8 mouse cellular contexts compared by ENCODE assay signal in the genomic region with DNA sequence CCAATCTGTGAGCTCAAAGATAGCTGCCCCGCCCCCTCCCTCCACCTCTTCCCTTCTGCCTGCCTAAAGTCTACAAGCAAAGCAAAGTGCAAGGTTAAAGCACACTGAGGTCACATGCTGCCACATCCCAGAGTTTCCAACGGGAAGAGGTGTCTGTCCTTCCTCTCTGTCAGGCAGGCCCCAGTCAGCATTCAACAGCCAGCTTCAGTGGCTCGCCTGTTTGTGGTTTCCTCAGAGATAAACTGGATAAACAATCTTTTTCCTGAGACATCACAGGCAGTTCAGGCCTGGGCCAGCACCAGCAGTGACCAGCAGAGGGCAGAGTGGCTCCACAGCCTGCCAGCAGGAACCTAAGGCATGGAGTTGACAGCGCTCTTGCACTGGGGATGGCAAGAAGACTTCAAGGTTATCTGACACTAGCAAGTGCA. TPM values are rescaled to one million over a fixed set of nuclear protein-coding genes. Genes with fewer than 3 reads are reported as not detected.
DNase-seq lines count a peak whose midpoint lies in the region; ATAC-seq and TF ChIP-seq lines count a peak whose summit lies in the region.

No protein-coding gene starts in this region.

- H3K79me2 ChIP-seq in CH12.LX (replicated peaks; ENCODE audit: control insufficient read depth, extremely low read depth, insufficient read depth, poor library complexity, severe bottlenecking), result peaks cover 4% of the 10 kb centered on the region; the same call in 1 of the 2 replicates

- TF ChIP-seq CTCF in CH12.LX (conservative IDR thresholded peaks at IDR 0.05 in 1 of 2, IDR thresholded peaks at IDR 0.05 in 1 of 2; ENCODE audit: low read depth in 2 of 2, low read length in 2 of 2), result peak; percentile 76 to 93
- TF ChIP-seq CTCF in testis, adult 2 months (IDR thresholded peaks at IDR 0.05; ENCODE audit: control insufficient read depth, insufficient read depth, insufficient replicate concordance, low read depth, low read length), result peak; percentile 89; the same call in 1 of the 2 replicates

- dilution Hi-C loops in CH12.LX (cut with MboI; ENCODE audit: extremely low pct_ligation_motif_present, extremely low pct_unique_long_range_greater_than_20kb, low sequenced_read_pairs), result no loop called here

- in situ Hi-C loops in CH12.LX (cut with MboI; ENCODE audit: low pct_ligation_motif_present, low pct_unique_long_range_greater_than_20kb, low sequenced_read_pairs), result no loop called here

- peak; percentile 81 for TF ChIP-seq RAD21 in CH12.LX (IDR thresholded peaks at IDR 0.05; ENCODE audit: low read depth, low read length)

- peaks cover 13% of the 10 kb centered on the region for H3K9me3 ChIP-seq in CH12.LX (replicated peaks; ENCODE audit: low read length)
- no peaks in the 10 kb centered on the region for H3K9me3 ChIP-seq in forebrain, embryonic 14.5 days (replicated peaks; ENCODE audit: control insufficient read depth, low read length)
- H3K9me3 ChIP-seq in liver, embryonic 16.5 days (replicated peaks; ENCODE audit: control insufficient read depth, low read length), result no peaks in the 10 kb centered on the region
- H3K9me3 ChIP-seq in neural tube, embryonic 13.5 days, result no peaks in the 10 kb centered on the region

- intact Hi-C loops in heart, postnatal 10 days (cut with DNase I), result loop anchor here (1.0 to 5.0 kb wide), 4 partner anchors 20 to 125 kb away; a partner anchor contains a TSS

- TF ChIP-seq POLR2A in CH12.LX (IDR thresholded peaks at IDR 0.05; ENCODE audit: low read depth, low read length), result no peak
- no peak for TF ChIP-seq POLR2A in testis, adult 2 months (IDR thresholded peaks at IDR 0.05; ENCODE audit: control insufficient read depth, low read depth, low read length)

- no peaks in the 10 kb centered on the region for H3K27me3 ChIP-seq in CH12.LX (replicated peaks)
- no peaks in the 10 kb centered on the region for H3K27me3 ChIP-seq in forebrain, embryonic 14.5 days (replicated peaks; ENCODE audit: control insufficient read depth, insufficient read depth, low read length)
- no peaks in the 10 kb centered on the region for H3K27me3 ChIP-seq in liver, embryonic 16.5 days (ENCODE audit: control insufficient read depth, insufficient read depth, low read depth, low read length)
- H3K27me3 ChIP-seq in neural tube, embryonic 13.5 days, result no peaks in the 10 kb centered on the region
- no peaks in the 10 kb centered on the region for H3K27me3 ChIP-seq in testis, adult 2 months (ENCODE audit: control insufficient read depth, insufficient read depth, low read length)

- no peak overlapping the region for H3K27ac ChIP-seq in CH12.LX (ENCODE audit: insufficient read depth, low read depth)
- H3K27ac ChIP-seq in forebrain, embryonic 14.5 days (ENCODE audit: low read depth, low read length), result no peak overlapping the region
- H3K27ac ChIP-seq in liver, embryonic 16.5 days (ENCODE audit: low read length), result peak overlapping the region; percentile 29
- H3K27ac ChIP-seq in neural tube, embryonic 13.5 days (replicated peaks), result no peak overlapping the region
- no peak overlapping the region for H3K27ac ChIP-seq in testis, adult 2 months (ENCODE audit: control insufficient read depth, insufficient read depth, low read depth, low read length)

- peak; percentile 86 for ATAC-seq in forebrain, embryonic 14.5 days
- ATAC-seq in liver, embryonic 16.5 days (ENCODE audit: low read depth), result peak; percentile 86
- peak; percentile 72; the same call in 1 of the 2 replicates for ATAC-seq in neural tube, embryonic 13.5 days (ENCODE audit: low read depth)

- no peak overlapping the region for H3K9ac ChIP-seq in CH12.LX (ENCODE audit: insufficient read depth, low read depth)
- no peak overlapping the region for H3K9ac ChIP-seq in forebrain, embryonic 14.5 days (ENCODE audit: low read length)
- H3K9ac ChIP-seq in liver, embryonic 16.5 days (ENCODE audit: low read depth, low read length), result no peak overlapping the region
- no peak overlapping the region for H3K9ac ChIP-seq in neural tube, embryonic 13.5 days

- no peak overlapping the region for H3K4me2 ChIP-seq in CH12.LX (ENCODE audit: insufficient read depth, low read depth, poor library complexity, severe bottlenecking)
- H3K4me2 ChIP-seq in forebrain, embryonic 14.5 days (ENCODE audit: low read length), result no peak overlapping the region
- H3K4me2 ChIP-seq in liver, embryonic 16.5 days (ENCODE audit: low read depth, low read length), result 0 out of 2 replicates have a peak overlapping the region, but pooled peaks have one; percentile 27
- H3K4me2 ChIP-seq in neural tube, embryonic 13.5 days, result no peak overlapping the region

- H3K36me3 ChIP-seq in CH12.LX (replicated peaks in 1 of 2; ENCODE audit: control insufficient read depth in 1 of 2, insufficient read depth in 1 of 2, low read length in 1 of 2), result peaks cover 40 to 84% of the 10 kb centered on the region in 2 experiments
- H3K36me3 ChIP-seq in forebrain, embryonic 14.5 days (ENCODE audit: control insufficient read depth, insufficient read depth, low read length), result no peaks in the 10 kb centered on the region; the same call in 1 of the 2 replicates
- H3K36me3 ChIP-seq in liver, embryonic 16.5 days (ENCODE audit: control insufficient read depth, insufficient read depth), result no peaks in the 10 kb centered on the region
- H3K36me3 ChIP-seq in neural tube, embryonic 13.5 days, result peaks cover 3% of the 10 kb centered on the region; the same call in 1 of the 2 replicates
- H3K36me3 ChIP-seq in testis, adult 2 months (ENCODE audit: control insufficient read depth, insufficient read depth, low read length), result no peaks in the 10 kb centered on the region

- 31% methylated on average over 4 of the region's 4 CpGs for WGBS in forebrain, embryonic 14.5 days
- 6% methylated on average over 4 of the region's 4 CpGs for WGBS in liver, embryonic 16.5 days (ENCODE audit: insufficient replicate concordance)
- 33% methylated on average over 4 of the region's 4 CpGs for WGBS in neural tube, embryonic 13.5 days

- TF ChIP-seq EP300 in CH12.LX (IDR thresholded peaks at IDR 0.05; ENCODE audit: low read length), result no peak

- DNase-seq in CH12.LX (ENCODE audit: extremely low read depth), result peak; percentile 70
- peak; percentile 80 for DNase-seq in c-Kit-positive CD71-positive TER-119-negative erythroid progenitor cells, embryonic 14.5 days (ENCODE audit: low read depth)
- DNase-seq in forebrain, embryonic 14.5 days (ENCODE audit: low spot score), result peak; percentile 80
- DNase-seq in heart, postnatal 10 days, result peak; percentile 90 to 91
- DNase-seq in kidney, postnatal 4 days, result peak; percentile 92 to 93

- H3K4me3 ChIP-seq in CH12.LX (replicated peaks in 1 of 3; ENCODE audit: low read depth in 2 of 3, low read length in 2 of 3, poor library complexity in 1 of 3), result no peak overlapping the region
- no peak overlapping the region for H3K4me3 ChIP-seq in forebrain, embryonic 14.5 days (ENCODE audit: low read depth, low read length)
- H3K4me3 ChIP-seq in liver, embryonic 16.5 days (ENCODE audit: low read depth, low read length), result no peak overlapping the region
- H3K4me3 ChIP-seq in neural tube, embryonic 13.5 days, result no peak overlapping the region
- no peak overlapping the region for H3K4me3 ChIP-seq in testis, adult 2 months (ENCODE audit: control insufficient read depth, low read depth, low read length)

- no peaks in the 10 kb centered on the region for H3K4me1 ChIP-seq in CH12.LX (ENCODE audit: control insufficient read depth in 1 of 2, insufficient read depth in 2 of 2)
- H3K4me1 ChIP-seq in forebrain, embryonic 14.5 days (ENCODE audit: control insufficient read depth, insufficient read depth, low read length), result no peaks in the 10 kb centered on the region
- H3K4me1 ChIP-seq in liver, embryonic 16.5 days (ENCODE audit: control insufficient read depth, low read depth, low read length), result peaks cover 24% of the 10 kb centered on the region
- H3K4me1 ChIP-seq in neural tube, embryonic 13.5 days (replicated peaks), result no peaks in the 10 kb centered on the region
- H3K4me1 ChIP-seq in testis, adult 2 months (ENCODE audit: control insufficient read depth, insufficient read depth, low read length), result no peaks in the 10 kb centered on the region

TF ChIP-seq in CH12.LX, 34 proteins besides CTCF, POLR2A, EP300 and RAD21:
- TF ChIP-seq MXI1 (IDR thresholded peaks at IDR 0.05; ENCODE audit: low read depth, low read length) (no peak), SMC3 (IDR thresholded peaks at IDR 0.05; ENCODE audit: low read depth, low read length) (peak; percentile 87), RCOR1 (conservative IDR thresholded peaks at IDR 0.05; ENCODE audit: low read depth, low read length) (no peak)

RNA-seq across cellular contexts. Expression of a gene that starts 22.0 kb away (rescaled TPM):
- total RNA-seq in CH12.LX (2012; rRNA removed), result 49.7 and 64.0 TPM in 2 replicates
- 41.5 and 41.8 TPM in 2 replicates for total RNA-seq in CH12.LX (2014; rRNA removed)
- 45.2 and 46.1 TPM in 2 replicates for polyA plus RNA-seq in CH12.LX (2012; ENCODE audit: insufficient read length, low read depth)
- polyA plus RNA-seq in forebrain, embryonic 14.5 days (2014; fragmentation: Nextera tagmentation; extraction: Ambion mirVana), result 88.4 and 102 TPM in 2 replicates
- 10 to 100 TPM; 25.2 to 27.7 TPM for total RNA-seq in heart, postnatal 10 days (2021)
- polyA plus RNA-seq in liver, embryonic 16.5 days (2015; fragmentation: Nextera tagmentation; extraction: Ambion mirVana), result 6.7 and 7.3 TPM in 2 replicates
- 128 and 143 TPM in 2 replicates for polyA plus RNA-seq in neural tube, embryonic 13.5 days (2015; fragmentation: Nextera tagmentation; extraction: Ambion mirVana)
- 48.6 and 53.3 TPM in 2 replicates for polyA plus RNA-seq in testis, adult 2 months (2012; rRNA removed)

RNA-seq across cellular contexts. Expression of a gene that starts 56.8 kb away (rescaled TPM):
- total RNA-seq in CH12.LX (2012; rRNA removed) (1.3 and 2.6 TPM in 2 replicates), CH12.LX (2014; rRNA removed) (0.39 and 0.80 TPM in 2 replicates)
- polyA plus RNA-seq in CH12.LX (2012; ENCODE audit: insufficient read length, low read depth), result 1.3 and 1.9 TPM in 2 replicates
- polyA plus RNA-seq in forebrain, embryonic 14.5 days (2014; fragmentation: Nextera tagmentation; extraction: Ambion mirVana), result 27.8 TPM in 2 replicates
- 10 to 100 TPM; 25.2 to 31.0 TPM for total RNA-seq in heart, postnatal 10 days (2021)
- polyA plus RNA-seq in liver, embryonic 16.5 days (2015; fragmentation: Nextera tagmentation; extraction: Ambion mirVana), result 1.4 and 1.9 TPM in 2 replicates
- 26.5 and 29.7 TPM in 2 replicates for polyA plus RNA-seq in neural tube, embryonic 13.5 days (2015; fragmentation: Nextera tagmentation; extraction: Ambion mirVana)
- polyA plus RNA-seq in testis, adult 2 months (2012; rRNA removed), result 146 and 160 TPM in 2 replicates
